Mouse (Mus musculus) limb, embryonic 12.5 days (tissue): ENCODE measurements around the gene Foxc1. TPM values are rescaled to one million over a fixed set of nuclear protein-coding genes. Genes with fewer than 3 reads are reported as not detected.

Experiments used
- ATAC-seq: fragments of 200-750 bp; cut with Nextera tagmentation; 2 replicates; pipeline ENCODE4 v1.8.0; 2017; ENCODE audit warnings: low read depth, moderate TSS enrichment; ENCODE audit not compliant: insufficient number of reproducible peaks, insufficient read depth, low FRiP score, low TSS enrichment
- H3K27ac ChIP-seq: fragments of 300-500 bp; sonication (generic); 2 replicates; pipeline ENCODE4 v1.5.1; 2016; ENCODE audit warnings: mild to moderate bottlenecking, moderate library complexity
- H3K27me3 ChIP-seq: fragments of 300-500 bp; sonication (generic); 2 replicates; pipeline ENCODE4 v1.6.1; 2016; ENCODE audit warnings: mild to moderate bottlenecking, moderate library complexity
- H3K36me3 ChIP-seq: fragments of 300-500 bp; sonication (generic); 2 replicates; pipeline ENCODE4 v1.6.1; 2016; ENCODE audit warnings: mild to moderate bottlenecking, moderate library complexity
- H3K4me1 ChIP-seq: fragments of 300-500 bp; sonication (generic); replicated peaks from 2 replicates; pipeline ENCODE4 v1.6.1; 2016
- H3K4me2 ChIP-seq: fragments of 300-500 bp; sonication (generic); 2 replicates; pipeline ENCODE4 v1.6.1; 2016; ENCODE audit warnings: mild to moderate bottlenecking, moderate library complexity
- H3K4me3 ChIP-seq: fragments of 300-500 bp; sonication (generic); replicated peaks from 2 replicates; pipeline ENCODE4 v1.5.1; 2016; ENCODE audit warnings: mild to moderate bottlenecking
- H3K9ac ChIP-seq: fragments of 300-500 bp; sonication (generic); replicated peaks from 2 replicates; pipeline ENCODE4 v1.6.1; 2016; ENCODE audit warnings: mild to moderate bottlenecking, moderate library complexity
- H3K9me3 ChIP-seq: fragments of 300-500 bp; sonication (generic); 2 replicates; pipeline ENCODE4 v1.6.1; 2016; ENCODE audit warnings: mild to moderate bottlenecking, moderate library complexity
- WGBS: fragments of 180-500 bp; shearing (Covaris S2); methylation state at CpG from one replicate; pipeline ENCODE4 v1.1.7; 2016; 5-methylcytosine and 5-hydroxymethylcytosine counted together
- polyA plus RNA-seq: library from polyadenylated mRNA; unstranded; fragments of >200 nt; fragmentation: Nextera tagmentation; extraction: Ambion mirVana; gene quantifications from 2 replicates; pipeline ENCODE4 v1.2.1, GENCODE M21; 2016

Gene Foxc1
- polyA plus RNA-seq, 1 experiment from 2014 or later: 7.5 TPM

DNA sequence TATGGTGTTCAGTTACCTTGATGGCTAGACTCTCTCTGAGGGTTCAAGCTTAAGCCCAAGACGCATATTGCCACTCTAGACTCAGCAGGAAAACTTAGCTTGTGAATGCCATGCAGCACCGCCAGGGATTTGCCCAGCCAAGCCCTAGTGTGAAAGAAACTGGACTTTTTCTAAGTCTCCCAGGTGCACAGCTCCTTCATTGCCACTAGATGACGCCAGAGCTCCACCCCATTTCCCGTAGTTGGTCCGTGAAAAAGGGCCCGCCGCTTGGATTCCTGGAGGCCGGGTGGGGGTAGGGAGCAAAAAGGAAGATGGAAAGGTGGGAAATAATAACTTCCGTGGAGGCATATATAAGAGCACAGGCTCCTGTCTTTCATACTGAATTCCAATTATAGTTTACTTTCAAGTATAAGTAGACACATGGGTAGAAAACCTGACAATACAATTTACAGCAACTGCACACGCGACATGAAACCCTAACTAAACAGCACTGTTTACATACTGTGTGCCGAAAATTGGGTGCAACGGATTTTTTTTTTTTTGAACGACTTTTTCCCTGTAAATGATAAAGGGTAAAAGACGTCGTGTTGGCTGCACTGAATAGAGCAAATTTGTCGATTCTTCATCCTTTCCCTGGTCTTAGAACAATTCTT is 13.8 kb upstream of the Foxc1 start:
- Histone ChIP-seq H3K4me3 (no peak overlapping the region), H3K9me3 (no peaks in the 10 kb centered on the region), H3K4me2 (peak overlapping the region; percentile 38), H3K36me3 (no peaks in the 10 kb centered on the region), H3K4me1 (peaks cover 11% of the 10 kb centered on the region), H3K27me3 (peaks cover 43% of the 10 kb centered on the region), H3K27ac (no peak overlapping the region), H3K9ac (no peak overlapping the region)
- ATAC-seq: peak; percentile 15; the same call in 1 of the 2 replicates
- WGBS: 20% methylated on average over 17 of the region's 17 CpGs

DNA sequence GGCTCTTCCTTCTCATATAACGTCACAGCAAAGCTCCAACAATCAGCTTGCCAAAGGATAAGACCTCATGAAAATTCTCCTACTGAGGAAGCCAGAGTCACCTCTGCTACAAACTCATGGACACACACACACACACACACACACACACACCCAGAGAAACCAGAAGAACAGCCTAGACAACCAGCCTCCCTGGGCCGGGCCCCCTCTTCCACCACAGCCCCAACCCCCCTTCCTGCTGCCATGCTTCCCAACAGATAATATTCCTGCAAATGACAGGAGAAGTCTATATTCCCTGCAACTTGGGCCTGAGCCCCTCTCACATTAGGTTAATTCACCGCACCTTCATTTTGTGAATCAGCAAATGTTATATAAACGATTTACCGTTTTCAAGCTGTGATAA is 13.3 kb upstream of the Foxc1 start:
- Histone ChIP-seq H3K36me3 (no peaks in the 10 kb centered on the region), H3K27ac (no peak overlapping the region), H3K9me3 (no peaks in the 10 kb centered on the region), H3K4me2 (no peak overlapping the region), H3K4me3 (no peak overlapping the region), H3K27me3 (peaks cover 48% of the 10 kb centered on the region), H3K9ac (no peak overlapping the region), H3K4me1 (peaks cover 14% of the 10 kb centered on the region)
- 26% methylated on average over 5 of the region's 5 CpGs for WGBS
- no peak for ATAC-seq

DNA sequence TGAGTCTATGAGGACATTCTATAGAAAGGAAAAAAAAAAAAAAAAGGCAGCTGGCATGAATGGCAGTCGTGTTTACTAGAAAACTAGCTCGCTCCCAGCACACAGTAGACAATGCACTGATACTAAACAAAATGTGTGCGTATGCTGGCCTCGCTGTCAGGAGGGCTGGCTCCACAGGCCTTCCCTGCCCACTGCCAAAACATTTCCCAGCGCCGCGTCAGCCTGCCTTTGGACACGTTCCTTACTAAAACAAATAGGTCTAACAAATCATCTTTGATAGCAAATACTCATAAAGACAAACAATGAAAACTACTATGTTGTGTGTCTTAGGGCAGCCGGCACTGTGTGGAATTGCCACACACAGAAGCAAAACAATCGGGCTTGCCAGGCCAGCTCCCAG is 9.1 kb upstream of the Foxc1 start:
- no peak for ATAC-seq
- peaks cover 39% of the 10 kb centered on the region for H3K4me1 ChIP-seq
- no peak overlapping the region for H3K9ac ChIP-seq
- H3K4me3 ChIP-seq: no peak overlapping the region
- H3K9me3 ChIP-seq: no peaks in the 10 kb centered on the region
- WGBS: 66% methylated on average over 10 of the region's 10 CpGs
- H3K4me2 ChIP-seq: no peak overlapping the region
- no peaks in the 10 kb centered on the region for H3K36me3 ChIP-seq
- H3K27ac ChIP-seq: no peak overlapping the region
- peaks cover 85% of the 10 kb centered on the region for H3K27me3 ChIP-seq

DNA sequence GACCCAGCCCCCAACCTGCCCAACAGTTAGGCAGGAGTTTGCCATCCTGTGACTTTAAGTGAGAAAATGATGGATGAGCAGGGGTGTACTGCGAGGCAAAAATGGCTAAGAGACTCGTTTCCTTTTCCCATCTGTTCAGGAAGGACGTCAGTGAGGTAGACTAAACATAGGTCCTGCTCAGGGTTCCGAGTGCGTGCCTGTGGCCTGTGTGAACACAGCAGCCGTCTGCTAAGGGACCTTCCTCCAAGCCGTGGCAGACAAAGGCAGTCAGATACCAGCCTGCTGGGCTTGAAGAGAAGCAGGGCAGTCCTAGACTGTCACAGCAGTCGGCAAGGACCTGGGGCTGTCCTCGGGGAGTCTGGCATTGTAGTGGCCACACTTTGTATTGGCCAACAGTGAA is 8.4 kb upstream of the Foxc1 start:
- no peak overlapping the region for H3K9ac ChIP-seq
- H3K4me2 ChIP-seq: no peak overlapping the region
- H3K4me3 ChIP-seq: no peak overlapping the region
- peaks cover 41% of the 10 kb centered on the region for H3K4me1 ChIP-seq
- H3K27ac ChIP-seq: no peak overlapping the region
- WGBS: 10% methylated on average over 9 of the region's 9 CpGs
- no peak for ATAC-seq
- peaks cover 90% of the 10 kb centered on the region for H3K27me3 ChIP-seq
- no peaks in the 10 kb centered on the region for H3K9me3 ChIP-seq
- H3K36me3 ChIP-seq: no peaks in the 10 kb centered on the region

DNA sequence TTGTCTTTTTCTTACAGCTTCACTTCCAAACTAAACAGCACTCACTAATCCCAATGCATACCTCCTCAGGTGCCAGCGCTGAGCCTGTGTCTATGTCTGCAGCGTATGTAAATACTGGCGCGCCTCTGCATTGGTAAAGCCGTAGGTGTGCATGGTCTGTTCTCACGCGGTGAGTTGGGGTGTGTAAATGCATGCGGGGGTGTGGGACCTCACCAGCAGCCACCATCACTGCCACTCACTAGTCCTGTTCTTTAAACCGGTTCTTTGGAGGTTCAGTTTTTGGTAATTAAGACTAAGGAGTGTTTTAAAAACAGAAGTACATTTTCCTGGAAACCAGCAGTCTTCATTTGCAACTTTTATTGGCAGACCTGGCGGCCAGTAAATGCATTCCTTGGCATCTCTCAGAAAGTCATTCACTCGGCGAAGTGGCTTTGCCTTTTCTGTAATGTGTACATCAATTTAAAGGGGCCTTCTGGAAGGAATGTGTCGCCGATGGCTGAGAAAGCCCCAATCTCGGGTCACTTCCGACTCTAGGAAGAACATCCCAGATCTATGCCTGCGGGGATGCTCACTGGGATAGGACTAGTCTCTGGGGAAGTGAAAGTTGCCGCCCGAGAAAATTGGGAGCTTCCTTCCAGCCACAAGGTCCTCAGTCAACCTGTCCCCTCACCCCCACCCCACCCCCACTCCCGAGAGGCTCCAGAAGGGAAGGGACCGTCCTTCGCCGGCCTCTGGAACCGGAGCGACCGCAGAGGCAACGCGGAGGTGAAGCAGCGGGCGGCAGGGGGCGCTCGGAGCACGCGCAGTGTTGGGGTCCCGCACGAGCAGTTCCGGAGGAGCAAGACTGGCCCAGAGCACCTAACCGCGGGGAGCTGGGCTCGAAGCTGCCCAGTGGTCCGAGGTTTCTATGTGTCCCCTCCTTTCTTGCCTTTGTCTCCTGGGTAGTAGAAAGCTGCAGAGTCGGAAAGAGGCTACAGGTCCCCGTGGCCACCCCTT is 5.6 kb upstream of the Foxc1 start:
- H3K9ac ChIP-seq: peak overlapping the region; percentile 35; the same call in 1 of the 2 replicates

DNA sequence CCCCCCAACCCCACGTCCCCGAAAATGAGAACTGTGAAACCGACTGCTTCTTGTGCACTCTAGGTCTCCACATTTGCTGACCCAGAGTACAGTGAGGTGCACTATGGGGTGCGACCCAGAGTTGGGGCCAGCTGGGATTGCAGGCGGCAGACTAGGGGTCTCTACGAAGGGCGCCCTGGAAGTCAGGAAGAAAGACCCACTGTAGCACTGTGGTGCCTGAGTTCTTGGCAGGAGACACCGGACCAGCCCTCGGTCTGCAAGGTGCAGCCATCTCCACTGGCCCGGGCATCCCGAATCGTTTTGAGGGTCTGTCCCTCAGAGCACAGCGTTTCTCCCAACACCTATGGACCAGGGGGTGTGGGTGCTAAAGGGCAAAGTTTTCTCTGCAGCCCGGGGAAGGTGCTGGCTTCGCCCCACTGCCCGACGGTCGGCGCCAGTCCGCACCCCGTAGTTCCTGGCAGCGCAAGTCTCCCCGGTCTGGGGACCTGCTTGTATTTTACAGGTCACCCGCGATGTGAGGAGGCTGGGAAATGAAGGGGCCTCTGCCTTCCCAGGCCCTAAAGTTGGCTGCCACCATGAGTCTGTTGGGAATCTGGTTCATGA is 4.6 kb upstream of the Foxc1 start:
- peak overlapping the region; percentile 32 for H3K4me3 ChIP-seq
- peaks cover 95% of the 10 kb centered on the region for H3K27me3 ChIP-seq
- peak overlapping the region; percentile 64 for H3K4me2 ChIP-seq
- peaks cover 51% of the 10 kb centered on the region for H3K4me1 ChIP-seq
- peak overlapping the region; percentile 29; the same call in 1 of the 2 replicates for H3K27ac ChIP-seq
- ATAC-seq: no peak; the same call in 1 of the 2 replicates
- H3K36me3 ChIP-seq: no peaks in the 10 kb centered on the region
- no peaks in the 10 kb centered on the region for H3K9me3 ChIP-seq
- 3% methylated on average over 25 of the region's 25 CpGs for WGBS
- peak overlapping the region; percentile 35; the same call in 1 of the 2 replicates for H3K9ac ChIP-seq

More for the DNA sequence above, 5.6 kb upstream of the Foxc1 start:
- peak overlapping the region; percentile 31; the same call in 1 of the 2 replicates for H3K27ac ChIP-seq
- WGBS: under 1% methylated on average over 43 of the region's 43 CpGs
- peak; percentile 44 for ATAC-seq
- peaks cover 95% of the 10 kb centered on the region for H3K27me3 ChIP-seq
- peaks cover 51% of the 10 kb centered on the region for H3K4me1 ChIP-seq
- peak overlapping the region; percentile 64 for H3K4me2 ChIP-seq
- H3K9me3 ChIP-seq: no peaks in the 10 kb centered on the region
- peak overlapping the region; percentile 32 for H3K4me3 ChIP-seq
- H3K36me3 ChIP-seq: no peaks in the 10 kb centered on the region

DNA sequence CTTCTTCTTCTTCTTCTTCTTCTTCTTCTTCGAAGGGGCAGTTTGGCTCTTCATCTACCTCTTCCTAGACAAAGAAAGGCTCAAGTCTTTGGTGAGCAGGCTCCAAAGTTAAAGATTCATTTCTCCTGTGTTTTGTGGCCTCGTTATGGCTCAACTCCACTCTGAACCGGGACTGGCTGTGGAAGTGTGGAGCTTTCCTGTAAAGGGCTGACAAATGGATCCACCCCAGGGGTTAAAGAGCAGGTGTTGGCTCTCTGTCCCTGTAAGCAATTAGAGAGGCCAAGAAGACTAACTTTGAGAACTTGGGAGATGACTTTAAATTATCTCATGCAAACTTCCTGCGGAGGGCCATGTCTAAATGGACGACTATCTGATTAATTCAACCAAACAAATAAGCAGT is 4.0 kb upstream of the Foxc1 start:
- no peaks in the 10 kb centered on the region for H3K9me3 ChIP-seq
- H3K4me3 ChIP-seq: no peak overlapping the region
- no peak for ATAC-seq
- H3K4me2 ChIP-seq: no peak overlapping the region
- no peak overlapping the region for H3K9ac ChIP-seq
- H3K36me3 ChIP-seq: no peaks in the 10 kb centered on the region
- H3K27me3 ChIP-seq: peaks cover 99% of the 10 kb centered on the region
- 5% methylated on average over 5 of the region's 5 CpGs for WGBS
- peaks cover 51% of the 10 kb centered on the region for H3K4me1 ChIP-seq
- H3K27ac ChIP-seq: no peak overlapping the region

DNA sequence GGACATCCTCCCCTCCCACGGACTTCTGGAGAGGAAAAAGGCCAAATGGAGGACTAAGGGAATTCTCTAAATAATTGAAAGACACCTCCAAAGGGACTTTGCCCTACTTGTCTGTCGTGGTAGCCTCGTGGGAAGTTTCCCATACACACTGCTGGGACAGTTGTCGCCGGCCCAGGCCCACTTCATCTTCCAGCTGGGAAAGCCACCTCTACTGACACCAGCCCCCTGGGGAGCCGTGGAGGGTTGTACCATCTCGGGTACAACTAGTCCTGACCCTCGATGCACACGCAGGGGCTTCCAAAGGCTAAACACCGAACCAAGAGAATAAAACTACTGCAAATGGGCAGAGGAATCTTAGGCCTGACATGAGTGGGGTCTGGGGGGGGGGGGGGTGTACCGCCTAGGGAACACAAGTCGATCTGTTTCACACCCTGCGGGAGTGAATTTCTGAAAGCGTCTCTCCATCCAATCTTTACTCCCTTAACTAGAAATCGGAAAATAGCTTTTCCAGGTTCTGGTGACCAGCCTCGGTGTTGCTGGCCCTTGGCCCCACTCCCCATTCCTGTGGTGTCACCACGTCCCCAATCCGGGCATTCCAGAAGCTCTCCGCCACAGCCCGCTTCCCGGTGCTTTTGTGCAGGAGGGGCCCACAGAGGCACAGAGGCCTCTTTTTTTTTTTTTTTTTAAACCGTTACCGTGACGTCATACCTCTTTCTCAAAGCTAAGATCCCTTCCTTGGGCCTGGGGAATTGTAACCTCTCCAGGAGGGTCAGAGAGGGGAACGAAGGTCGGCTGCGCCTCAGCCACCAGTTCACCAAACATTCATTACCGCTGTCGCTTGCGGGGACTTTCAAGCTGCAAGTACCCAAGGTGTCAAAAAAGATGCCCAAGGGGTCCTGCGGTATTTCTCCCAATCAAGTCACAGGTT is 3.0 kb upstream of the Foxc1 start:
- Histone ChIP-seq H3K36me3 (0 out of 2 replicates have a peak, but pooled peaks cover 7% of the 10 kb centered on the region), H3K27ac (no peak overlapping the region), H3K9ac (no peak overlapping the region), H3K4me1 (peaks cover 51% of the 10 kb centered on the region), H3K4me2 (peak overlapping the region; percentile 71), H3K9me3 (no peaks in the 10 kb centered on the region), H3K27me3 (peaks cover 99% of the 10 kb centered on the region), H3K4me3 (peak overlapping the region; percentile 6; the same call in 1 of the 2 replicates)
- 1% methylated on average over 31 of the region's 31 CpGs for WGBS
- ATAC-seq: no peak

DNA sequence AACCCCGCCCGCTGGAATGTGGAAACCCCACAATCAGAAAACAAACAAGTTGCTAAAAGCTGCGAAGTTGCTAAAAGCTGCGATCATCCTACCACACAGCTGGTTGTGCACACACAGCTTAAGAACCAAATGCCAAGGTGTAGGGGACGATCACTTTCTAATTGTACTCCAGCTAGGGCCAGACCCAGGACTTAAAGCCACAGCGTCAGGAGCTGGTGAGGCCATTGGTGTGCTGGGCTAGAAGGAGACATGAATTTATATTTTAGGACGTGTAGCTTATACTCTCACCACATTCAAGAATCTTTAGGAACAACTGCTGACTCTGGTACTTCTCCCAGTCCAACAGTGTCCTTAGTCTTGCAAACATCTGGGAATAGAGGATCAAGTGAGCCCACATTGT is 1.9 kb upstream of the Foxc1 start:
- no peaks in the 10 kb centered on the region for H3K9me3 ChIP-seq
- no peak overlapping the region for H3K9ac ChIP-seq
- no peak overlapping the region for H3K4me3 ChIP-seq
- 2% methylated on average over 7 of the region's 7 CpGs for WGBS
- H3K4me2 ChIP-seq: peak overlapping the region; percentile 71
- ATAC-seq: no peak
- peaks cover 50% of the 10 kb centered on the region for H3K4me1 ChIP-seq
- 0 out of 2 replicates have a peak overlapping the region, but pooled peaks have one; percentile 17 for H3K27ac ChIP-seq
- H3K27me3 ChIP-seq: peaks cover 92% of the 10 kb centered on the region
- H3K36me3 ChIP-seq: 0 out of 2 replicates have a peak, but pooled peaks cover 8% of the 10 kb centered on the region

DNA sequence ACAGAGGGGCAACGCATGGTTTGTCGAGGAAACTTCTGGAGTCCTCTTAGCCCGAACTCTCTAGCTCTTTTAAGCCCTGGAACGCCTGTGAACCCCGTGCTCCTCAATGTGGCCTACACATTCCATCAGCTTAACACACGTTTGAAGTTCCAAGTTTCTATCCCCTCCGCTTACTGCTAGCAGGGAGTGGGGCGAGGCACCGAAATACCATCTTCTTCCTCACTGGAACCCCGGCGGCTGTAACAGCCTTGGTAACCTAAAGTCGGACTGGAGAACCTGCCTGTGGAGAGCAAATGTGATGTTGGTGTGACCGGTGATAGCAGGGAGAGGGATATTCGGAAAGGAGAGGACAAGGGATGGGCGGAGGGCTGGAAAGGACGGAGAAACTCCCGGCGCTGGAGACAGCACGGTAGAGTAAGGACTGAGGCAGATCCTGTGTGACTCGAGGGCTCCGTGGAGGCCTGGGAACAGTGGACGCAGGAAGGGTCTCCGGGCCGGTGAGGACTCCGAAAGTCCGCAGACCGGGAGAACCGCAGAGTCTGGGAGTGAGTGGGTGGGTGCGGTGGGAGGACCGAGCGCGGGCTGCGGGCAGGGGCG is 504 bp upstream of the Foxc1 start:
- Histone ChIP-seq H3K4me3 (peak overlapping the region; percentile 71), H3K4me1 (peaks cover 37% of the 10 kb centered on the region), H3K27ac (peak overlapping the region; percentile 83), H3K4me2 (peak overlapping the region; percentile 71), H3K9me3 (no peaks in the 10 kb centered on the region), H3K27me3 (peaks cover 85% of the 10 kb centered on the region), H3K36me3 (0 out of 2 replicates have a peak, but pooled peaks cover 8% of the 10 kb centered on the region), H3K9ac (peak overlapping the region; percentile 96)
- ATAC-seq: peak; percentile 54; the same call in 1 of the 2 replicates
- under 1% methylated on average over 34 of the region's 34 CpGs for WGBS
